Mouse (Mus musculus) E14TG2a.4 (cell line): ENCODE results near the gene Ppid.

Experiments
- CTCF ChIP-seq: conservative IDR thresholded peaks from 2 replicates; pipeline ENCODE4 v1.5.1; 2014; ENCODE audit warnings: low read length
- POU5F1 ChIP-seq: IDR thresholded peaks from 2 replicates; pipeline ENCODE4 v1.6.1; 2014; ENCODE audit warnings: low read length, borderline replicate concordance

DNA sequence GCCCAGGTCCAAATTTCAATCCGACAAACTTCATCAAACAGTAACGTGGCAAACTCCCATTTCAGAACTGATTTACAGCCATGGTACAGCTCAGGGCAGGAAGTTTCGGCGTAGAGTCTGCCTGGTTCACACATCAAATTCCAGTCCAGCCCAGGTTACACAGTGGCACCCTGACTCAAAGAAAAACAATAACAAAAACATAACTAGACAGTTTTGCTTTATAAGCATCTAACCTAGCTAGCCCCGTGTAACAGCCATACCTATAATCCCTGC lies 31.4 kb upstream of the Ppid start:
- no peak for TF ChIP-seq CTCF
- no peak for TF ChIP-seq POU5F1
